ENCODE assay signal across 11 mouse cellular contexts in genomic region chr16:96272929-96273619, GRCm38 (mm10). TPM values are rescaled to one million over a fixed set of nuclear protein-coding genes. Genes with fewer than 3 reads are reported as not detected.
DNase-seq lines count a peak whose midpoint lies in the region; ATAC-seq and TF ChIP-seq lines count a peak whose summit lies in the region.
"Had no signal": no experiment of that assay in that cellular context is flagged by ENCODE, and none has a peak within 500 bp of the region (broad histone marks: within the 10 kb centered on the region; RNA-seq: fewer than 3 reads in every experiment).

No protein-coding gene starts in this region.

- no peak for TF ChIP-seq CTCF in layer of hippocampus, adult 2 months (conservative IDR thresholded peaks at IDR 0.05)
- no peak for TF ChIP-seq CTCF in stomach, postnatal 0 days (IDR thresholded peaks at IDR 0.05; ENCODE audit: low read depth)

- H3K36me3 ChIP-seq in stomach, postnatal 0 days (ENCODE audit: control insufficient read depth, insufficient read depth, low read length) = no peaks in the 10 kb centered on the region
- H3K36me3 ChIP-seq: midbrain, embryonic 12.5 days had no signal

- H3K27ac ChIP-seq in layer of hippocampus, adult 2 months = peak overlapping the region; percentile 80
- H3K27ac ChIP-seq in stomach, postnatal 0 days (replicated peaks) = no peak overlapping the region
- H3K27ac ChIP-seq: liver, embryonic 14.5 days; midbrain, embryonic 12.5 days had no signal

- no peak overlapping the region for H3K4me2 ChIP-seq in stomach, postnatal 0 days (replicated peaks; ENCODE audit: low read depth)
- H3K4me2 ChIP-seq: midbrain, embryonic 12.5 days had no signal

- no peak for DNase-seq in layer of hippocampus, adult 2 months (ENCODE audit: low spot score in 2 of 2)
- DNase-seq in layer of hippocampus, postnatal 36 days = no peak
- DNase-seq in CD4-positive helper T cell, adult 2 months (ENCODE audit: low read depth, low spot score) = peak; percentile 70
- DNase-seq in T-cell, adult 2 months (ENCODE audit: low spot score) = peak; percentile 75
- no peak for DNase-seq in stomach, postnatal 0 days (ENCODE audit: low spot score)
- DNase-seq: kidney, postnatal 10 days had no signal

- 51% methylated on average over 14 of the region's 14 CpGs for WGBS in stomach, postnatal 0 days

- no peaks in the 10 kb centered on the region for H3K27me3 ChIP-seq in stomach, postnatal 0 days (ENCODE audit: control insufficient read depth, insufficient read depth, low read length)
- H3K27me3 ChIP-seq: midbrain, embryonic 12.5 days had no signal

- TF ChIP-seq EP300 in stomach, postnatal 0 days (optimal IDR thresholded peaks at IDR 0.05) = no peak

- peak; percentile 99 for ATAC-seq in megakaryocyte progenitor cell, adult 5-6 weeks (replicated peaks; ENCODE audit: poor library complexity)
- no peak for ATAC-seq in monocyte, adult 5-6 weeks (replicated peaks; ENCODE audit: insufficient number of reproducible peaks, low FRiP score, low TSS enrichment, poor library complexity, severe bottlenecking)
- ATAC-seq in stomach, postnatal 0 days (ENCODE audit: low FRiP score, low TSS enrichment) = no peak
- ATAC-seq: forebrain, embryonic 16.5 days had no signal

- no peaks in the 10 kb centered on the region for H3K4me1 ChIP-seq in stomach, postnatal 0 days (replicated peaks; ENCODE audit: control insufficient read depth, insufficient read depth)
- H3K4me1 ChIP-seq: midbrain, embryonic 12.5 days had no signal

- peak overlapping the region; percentile 39; the same call in 1 of the 2 replicates for H3K4me3 ChIP-seq in layer of hippocampus, adult 2 months
- H3K4me3 ChIP-seq in stomach, postnatal 0 days (ENCODE audit: low read depth, low read length) = no peak overlapping the region
- H3K4me3 ChIP-seq: midbrain, embryonic 12.5 days had no signal

- no peak overlapping the region for H3K9ac ChIP-seq in stomach, postnatal 0 days (ENCODE audit: low read length)
- H3K9ac ChIP-seq: liver, embryonic 14.5 days; midbrain, embryonic 12.5 days had no signal

- no peaks in the 10 kb centered on the region for H3K9me3 ChIP-seq in stomach, postnatal 0 days (ENCODE audit: control insufficient read depth, low read length)
- H3K9me3 ChIP-seq: midbrain, embryonic 12.5 days had no signal

RNA-seq across cellular contexts. Expression of gene B3galt5, which starts 37.5 kb away (rescaled TPM):
- 10 to 100 TPM; 54.5 to 57.4 TPM for total RNA-seq in layer of hippocampus, adult 2 months (2021)
- total RNA-seq in layer of hippocampus, postnatal 36 days (2021) = 10 to 100 TPM; 48.7 to 57.1 TPM
- total RNA-seq in megakaryocyte progenitor cell, adult 5-6 weeks (2015) = 1.1 and 1.3 TPM in 2 replicates
- 0.46 and 1.7 TPM in 2 replicates for total RNA-seq in megakaryocyte progenitor cell, adult 5-6 weeks (2017)
- 0.29 TPM in 1 of 3 replicates, not detected in the others for total RNA-seq in monocyte, adult 5-6 weeks (2017)
- 8.7 and 10.6 TPM in 2 replicates for polyA plus RNA-seq in stomach, postnatal 0 days (2015; fragmentation: Nextera tagmentation; extraction: Ambion mirVana)

Comparison
In these comparisons a context has a peak if more than half of its experiments do, and no peak if none do; other contexts are left out.
1. DNase-seq: peak in CD4-positive helper T cell, adult 2 months (single experiment) and T-cell, adult 2 months (single experiment); none in layer of hippocampus, adult 2 months (0 of 2), layer of hippocampus, postnatal 36 days (0 of 2) and stomach, postnatal 0 days (single experiment).
2. RNA of gene B3galt5, which starts 37.5 kb away (total RNA-seq): 54.5 to 57.4 TPM in layer of hippocampus, adult 2 months and 48.7 to 57.1 TPM in layer of hippocampus, postnatal 36 days; 0.46 to 1.7 TPM in megakaryocyte progenitor cell, adult 5-6 weeks and 0.29 TPM in monocyte, adult 5-6 weeks; every median in the first group is over 10 times any median in the second.